Mouse (Mus musculus): Measurements from ENCODE around the gene Mis12. TPM values are rescaled to one million over a fixed set of nuclear protein-coding genes. Genes with fewer than 3 reads are reported as not detected.

Gene Mis12
- polyA plus RNA-seq (2015; fragmentation: Nextera tagmentation; extraction: Ambion mirVana) = 49.5 and 51.2 TPM in 2 replicates

DNA sequence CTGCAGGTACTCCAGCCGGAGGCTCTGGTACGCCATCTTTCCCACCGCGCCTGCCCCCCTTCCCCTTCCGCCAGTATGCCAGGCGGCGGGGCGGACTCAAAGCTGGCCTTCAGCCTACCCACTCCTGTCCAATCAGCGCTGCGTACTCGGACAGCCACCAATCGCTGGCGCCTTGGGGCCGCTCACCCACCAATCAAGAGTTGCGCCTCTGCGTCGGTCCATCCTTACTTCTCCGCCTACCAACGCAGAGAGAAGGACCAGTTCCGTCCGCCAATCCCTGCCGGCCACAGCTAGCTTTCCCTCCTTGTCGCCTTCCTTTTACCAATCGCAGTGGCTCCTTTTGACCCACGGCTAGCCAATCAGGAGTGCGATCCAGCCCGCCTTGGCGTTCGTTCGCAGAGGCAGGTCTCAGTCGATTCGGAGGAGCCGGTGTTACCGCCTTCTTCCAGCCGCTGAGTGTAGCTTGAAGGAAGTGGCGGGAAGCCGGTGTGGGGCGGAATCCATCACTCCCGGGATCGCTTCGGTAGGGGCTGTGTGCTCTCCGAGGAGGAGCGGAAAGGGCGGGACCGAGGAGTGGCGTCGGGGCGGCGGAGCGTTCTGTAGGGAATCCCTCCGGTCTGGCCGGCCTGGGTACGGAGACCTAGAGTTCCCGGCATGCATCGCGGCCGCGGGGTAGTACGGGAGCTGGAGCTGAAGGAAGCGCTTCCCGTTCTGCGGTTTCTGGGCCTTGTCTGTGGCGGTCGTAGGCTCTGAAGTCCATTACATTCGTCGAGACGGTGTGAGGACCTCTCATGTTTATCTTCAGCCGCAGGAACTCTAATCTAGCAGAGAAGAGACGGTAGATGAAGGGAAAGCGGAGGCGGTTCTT lies at the start of gene Mis12, which contains the start of gene Derl2:
Gene Mis12 (plus strand): TSS at position 411 of the 868 bp plus-strand sequence.
Gene Derl2 (minus strand): TSS at position 641 of the 868 bp plus-strand sequence.
- H3K9me3 ChIP-seq = no peaks in the 10 kb centered on the region
- peak within 1 kb of the TSS; percentile 85 for H3K4me3 ChIP-seq
- peak within 1 kb of the TSS; percentile 84 for H3K4me2 ChIP-seq
- peaks cover 28% of the 10 kb centered on the region for H3K4me1 ChIP-seq
- H3K27ac ChIP-seq = peak within 1 kb of the TSS; percentile 96
- peak; percentile 100 for ATAC-seq (ENCODE audit: borderline replicate concordance, extremely low read depth, low FRiP score, low TSS enrichment)
- under 1% methylated on average over 71 of the region's 71 CpGs for WGBS
- no peaks in the 10 kb centered on the region for H3K27me3 ChIP-seq
- peak within 1 kb of the TSS; percentile 93 for H3K9ac ChIP-seq
- peaks cover 27% of the 10 kb centered on the region for H3K36me3 ChIP-seq

DNA sequence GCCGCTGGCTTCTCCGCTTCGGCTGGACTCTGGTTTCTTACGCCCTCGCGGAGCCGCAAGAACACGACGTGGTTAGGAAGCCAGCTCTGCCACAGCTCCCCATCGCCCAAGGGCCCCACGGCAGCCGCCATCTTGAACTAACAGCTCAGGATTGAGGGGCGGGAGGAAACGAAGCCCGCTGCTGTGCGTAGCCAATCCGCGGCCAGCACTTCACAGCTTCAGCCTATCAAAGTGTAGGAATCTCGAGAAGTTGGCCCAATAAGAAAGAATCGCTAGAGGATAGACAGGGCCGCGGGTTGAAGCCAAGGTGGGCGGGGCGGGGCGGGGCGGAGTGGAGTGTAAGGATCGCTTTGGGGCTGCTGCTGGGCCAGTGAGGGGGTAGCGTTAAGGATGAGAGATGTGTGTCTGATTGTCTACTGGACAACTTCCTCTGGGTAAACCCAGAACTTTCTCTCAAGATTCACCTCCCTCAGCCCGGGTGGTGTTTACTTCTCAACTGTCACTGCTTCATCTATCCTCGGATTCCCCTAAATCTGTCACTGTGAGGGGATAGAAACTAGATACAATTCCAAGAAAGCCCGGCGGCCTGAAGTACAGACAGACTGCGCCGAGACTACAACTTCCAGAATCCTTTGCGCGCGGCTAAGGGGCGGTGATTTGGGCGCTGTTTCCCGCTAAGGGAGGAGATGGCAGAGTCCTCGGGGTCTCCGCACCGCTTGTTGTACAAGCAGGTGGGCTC lies 49.4 kb upstream of the Mis12 start, which contains the start of the genes Nup88 and Rpain:
Gene Nup88 (minus strand): TSS at position 153 of the 739 bp plus-strand sequence.
Gene Rpain (plus strand): TSS at position 393 of the 739 bp plus-strand sequence.
- Histone ChIP-seq H3K9me3 (no peaks in the 10 kb centered on the region), H3K27me3 (no peaks in the 10 kb centered on the region), H3K4me2 (peak within 1 kb of the TSS; percentile 80), H3K4me1 (peaks cover 14% of the 10 kb centered on the region), H3K9ac (peak within 1 kb of the TSS; percentile 94), H3K36me3 (peaks cover 37% of the 10 kb centered on the region), H3K4me3 (peak within 1 kb of the TSS; percentile 88), H3K27ac (peak within 1 kb of the TSS; percentile 97)
- under 1% methylated on average over 43 of the region's 43 CpGs for WGBS
- peak; percentile 97 for ATAC-seq (ENCODE audit: borderline replicate concordance, extremely low read depth, low FRiP score, low TSS enrichment)

DNA sequence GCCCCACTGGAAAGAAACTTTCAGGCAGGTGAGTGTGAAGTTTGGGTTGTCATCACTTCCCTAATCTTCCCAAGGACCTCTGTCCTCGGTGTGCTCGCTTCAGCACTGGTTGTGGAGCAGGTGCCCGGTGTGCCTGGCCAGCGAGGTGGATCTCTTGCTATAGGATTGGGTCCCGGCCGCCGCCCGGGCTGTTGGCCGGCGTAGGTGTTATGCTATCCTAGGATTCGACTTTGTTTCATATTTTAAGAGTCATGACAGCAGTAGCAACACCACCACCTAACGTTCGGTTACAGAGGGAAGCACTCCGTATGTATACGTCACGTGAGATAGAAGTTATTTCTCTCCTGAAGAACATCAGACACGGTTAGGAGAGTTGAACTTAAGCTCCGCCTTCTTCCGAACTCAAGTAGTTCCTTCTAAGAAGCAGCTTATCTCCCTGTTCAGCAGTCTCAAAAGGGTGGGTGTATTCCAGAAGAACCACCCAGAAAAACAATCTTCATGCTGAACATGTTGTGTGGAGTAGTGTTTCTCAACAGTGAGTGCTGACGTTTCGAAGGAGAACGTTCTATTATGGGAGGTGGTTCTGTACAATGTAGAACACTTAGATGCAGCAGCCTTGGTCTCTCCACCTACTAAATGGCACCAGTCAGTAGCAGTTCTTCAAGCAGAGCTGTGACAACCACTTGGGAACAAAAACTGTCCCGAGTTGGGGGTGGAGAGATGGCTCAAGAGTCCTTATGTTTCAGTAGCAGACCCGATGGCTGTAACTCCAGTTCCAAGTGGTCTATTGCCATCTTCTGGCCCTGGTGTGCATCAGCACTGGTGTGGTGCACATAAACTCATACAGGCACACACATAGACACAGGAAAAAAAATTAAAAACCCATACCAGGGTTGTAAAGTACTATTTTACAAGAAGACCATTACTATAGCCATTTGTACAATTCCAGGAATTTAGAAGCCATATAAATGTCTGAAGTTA lies 48.6 kb upstream of the Mis12 start:
- H3K9me3 ChIP-seq = no peaks in the 10 kb centered on the region
- ATAC-seq (ENCODE audit: borderline replicate concordance, extremely low read depth, low FRiP score, low TSS enrichment) = peak; percentile 28; the same call in 1 of the 2 replicates
- peak overlapping the region; percentile 88 for H3K4me3 ChIP-seq
- peak overlapping the region; percentile 97 for H3K27ac ChIP-seq
- peak overlapping the region; percentile 52 for H3K9ac ChIP-seq
- WGBS = 12% methylated on average over 24 of the region's 24 CpGs
- H3K27me3 ChIP-seq = no peaks in the 10 kb centered on the region
- peak overlapping the region; percentile 80 for H3K4me2 ChIP-seq
- peaks cover 14% of the 10 kb centered on the region for H3K4me1 ChIP-seq
- peaks cover 37% of the 10 kb centered on the region for H3K36me3 ChIP-seq

GRCm38 (mm10) chr11:70972586-70972985 lies 46.8 kb upstream of the Mis12 start:
- ATAC-seq (ENCODE audit: borderline replicate concordance, extremely low read depth, low FRiP score, low TSS enrichment) = no peak
- WGBS = 60% methylated on average over 1 of the region's 1 CpGs
- H3K9ac ChIP-seq = no peak overlapping the region
- no peaks in the 10 kb centered on the region for H3K9me3 ChIP-seq
- H3K4me2 ChIP-seq = no peak overlapping the region
- H3K4me3 ChIP-seq = no peak overlapping the region
- H3K27me3 ChIP-seq = no peaks in the 10 kb centered on the region
- no peak overlapping the region for H3K27ac ChIP-seq
- H3K36me3 ChIP-seq = peaks cover 42% of the 10 kb centered on the region
- H3K4me1 ChIP-seq = peaks cover 14% of the 10 kb centered on the region

DNA sequence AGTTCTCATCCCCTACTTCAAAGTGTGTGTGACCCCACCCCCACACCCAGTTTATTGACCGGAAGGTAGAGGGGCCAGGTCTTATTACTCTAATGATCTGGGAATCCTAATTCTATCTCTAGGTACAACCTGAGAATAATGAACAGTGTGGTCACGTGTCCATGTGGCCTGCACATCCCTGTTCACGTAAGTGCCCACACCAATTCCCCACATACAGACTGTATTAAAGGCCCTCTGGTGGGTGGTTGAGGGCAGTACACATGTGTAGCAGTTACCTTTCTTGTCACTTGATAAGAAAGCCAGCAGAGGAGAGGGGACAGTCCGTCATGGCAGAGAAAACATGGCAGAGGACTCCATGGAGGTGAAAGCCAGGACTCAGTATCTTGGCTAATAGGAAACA lies 45.5 kb upstream of the Mis12 start:
- no peak overlapping the region for H3K4me2 ChIP-seq
- H3K27me3 ChIP-seq = no peaks in the 10 kb centered on the region
- H3K36me3 ChIP-seq = peaks cover 54% of the 10 kb centered on the region
- no peak overlapping the region for H3K9ac ChIP-seq
- no peaks in the 10 kb centered on the region for H3K9me3 ChIP-seq
- peaks cover 6% of the 10 kb centered on the region for H3K4me1 ChIP-seq
- H3K4me3 ChIP-seq = no peak overlapping the region
- H3K27ac ChIP-seq = no peak overlapping the region
- no peak for ATAC-seq (ENCODE audit: borderline replicate concordance, extremely low read depth, low FRiP score, low TSS enrichment)
- 59% methylated on average over 4 of the region's 4 CpGs for WGBS

DNA sequence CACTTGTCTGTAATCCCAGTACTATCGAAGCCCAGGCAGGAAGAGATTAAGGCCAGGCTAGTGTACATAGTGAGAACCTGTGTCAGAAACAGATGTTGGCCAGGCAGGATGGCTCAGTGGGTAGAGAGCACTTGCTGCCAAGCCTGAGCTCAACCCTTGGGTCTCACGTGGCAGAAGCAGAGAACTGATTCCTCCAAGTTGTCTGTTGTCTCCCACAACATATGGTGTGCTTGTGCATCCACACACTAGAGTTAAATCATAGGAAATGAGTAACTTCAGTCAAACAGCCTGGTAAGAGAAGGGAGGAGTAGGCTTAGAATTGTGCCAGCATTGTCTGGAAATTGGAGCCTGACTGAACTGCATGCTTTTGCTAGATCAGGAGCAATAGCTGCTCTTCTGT lies 44.2 kb upstream of the Mis12 start:
- WGBS = 61% methylated on average over 2 of the region's 2 CpGs
- ATAC-seq (ENCODE audit: borderline replicate concordance, extremely low read depth, low FRiP score, low TSS enrichment) = no peak
- Histone ChIP-seq H3K9ac (no peak overlapping the region), H3K9me3 (no peaks in the 10 kb centered on the region), H3K27ac (no peak overlapping the region), H3K4me2 (no peak overlapping the region), H3K4me1 (peaks cover 6% of the 10 kb centered on the region), H3K4me3 (no peak overlapping the region), H3K36me3 (peaks cover 66% of the 10 kb centered on the region), H3K27me3 (no peaks in the 10 kb centered on the region)

- no peak overlapping the region for H3K4me2 ChIP-seq
- H3K4me1 ChIP-seq = peaks cover 12% of the 10 kb centered on the region
- no peaks in the 10 kb centered on the region for H3K9me3 ChIP-seq
- peaks cover 72% of the 10 kb centered on the region for H3K36me3 ChIP-seq
- no peak overlapping the region for H3K4me3 ChIP-seq
- 85% methylated on average over 6 of the region's 6 CpGs for WGBS
- H3K9ac ChIP-seq = no peak overlapping the region
- ATAC-seq (ENCODE audit: borderline replicate concordance, extremely low read depth, low FRiP score, low TSS enrichment) = no peak
- no peak overlapping the region for H3K27ac ChIP-seq
- H3K27me3 ChIP-seq = no peaks in the 10 kb centered on the region
These were observed 42.1 kb upstream of the Mis12 start for GRCm38 (mm10) chr11:70977293-70977692.

DNA sequence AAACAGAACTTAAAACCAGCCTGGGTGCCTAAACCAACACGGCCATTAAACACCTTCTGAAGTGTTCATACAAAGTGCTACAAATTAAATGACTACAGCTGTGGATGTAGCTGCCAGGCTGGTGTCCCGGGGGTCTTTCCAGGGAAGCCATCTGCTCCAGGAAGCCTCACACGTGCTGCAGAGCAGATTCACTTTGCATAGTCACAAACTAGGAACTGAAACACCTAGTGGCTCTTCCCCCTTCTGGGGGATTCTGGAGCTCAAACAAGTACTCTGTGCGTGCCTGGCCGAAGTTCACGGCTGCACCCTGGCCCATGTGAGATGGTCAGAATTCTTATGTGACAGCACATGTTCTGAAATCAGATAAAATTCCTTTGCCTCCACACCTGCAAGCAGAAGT lies 39.2 kb upstream of the Mis12 start:
- H3K4me3 ChIP-seq = no peak overlapping the region
- H3K9me3 ChIP-seq = no peaks in the 10 kb centered on the region
- no peak overlapping the region for H3K4me2 ChIP-seq
- no peak overlapping the region for H3K27ac ChIP-seq
- no peaks in the 10 kb centered on the region for H3K27me3 ChIP-seq
- 88% methylated on average over 6 of the region's 6 CpGs for WGBS
- H3K36me3 ChIP-seq = peaks cover 64% of the 10 kb centered on the region
- no peak for ATAC-seq (ENCODE audit: borderline replicate concordance, extremely low read depth, low FRiP score, low TSS enrichment)
- H3K4me1 ChIP-seq = peaks cover 12% of the 10 kb centered on the region
- H3K9ac ChIP-seq = no peak overlapping the region

- Histone ChIP-seq H3K27ac (no peak overlapping the region), H3K4me2 (no peak overlapping the region; the same call in 1 of the 2 replicates), H3K4me1 (peaks cover 12% of the 10 kb centered on the region), H3K4me3 (no peak overlapping the region), H3K9me3 (no peaks in the 10 kb centered on the region), H3K27me3 (no peaks in the 10 kb centered on the region), H3K36me3 (peaks cover 64% of the 10 kb centered on the region), H3K9ac (no peak overlapping the region)
- no peak for ATAC-seq (ENCODE audit: borderline replicate concordance, extremely low read depth, low FRiP score, low TSS enrichment)
- 88% methylated on average over 14 of the region's 14 CpGs for WGBS
These were observed 38.5 kb upstream of the Mis12 start for GRCm38 (mm10) chr11:70980751-70981510.

GRCm38 (mm10) chr11:70982030-70982429 lies 37.4 kb upstream of the Mis12 start:
- ATAC-seq (ENCODE audit: borderline replicate concordance, extremely low read depth, low FRiP score, low TSS enrichment) = no peak
- peak overlapping the region; percentile 64 for H3K4me2 ChIP-seq
- peak overlapping the region; percentile 79 for H3K9ac ChIP-seq
- H3K4me3 ChIP-seq = peak overlapping the region; percentile 77
- peaks cover 63% of the 10 kb centered on the region for H3K36me3 ChIP-seq
- no peaks in the 10 kb centered on the region for H3K9me3 ChIP-seq
- peaks cover 12% of the 10 kb centered on the region for H3K4me1 ChIP-seq
- H3K27me3 ChIP-seq = no peaks in the 10 kb centered on the region
- WGBS = 5% methylated on average over 12 of the region's 12 CpGs
- H3K27ac ChIP-seq = no peak overlapping the region
